Mouse (Mus musculus) E14TG2a.4 (cell line): ENCODE data around the gene Vmac.

Source experiments
- H3K27me3 ChIP-seq: 2 replicates; pipeline ENCODE4 v1.6.1; 2014; ENCODE audit warnings: low read length, control low read depth; ENCODE audit not compliant: insufficient read depth
- H3K36me3 ChIP-seq: 2 replicates; pipeline ENCODE4 v1.6.1; 2014; ENCODE audit warnings: low read length, control low read depth; ENCODE audit not compliant: insufficient read depth
- H3K4me1 ChIP-seq: replicated peaks from 2 replicates; pipeline ENCODE4 v1.6.1; 2014; ENCODE audit warnings: low read depth, low read length, control low read depth
- H3K4me3 ChIP-seq: replicated peaks from 2 replicates; pipeline ENCODE4 v1.5.1; 2014; ENCODE audit warnings: mild to moderate bottlenecking, low read length
- H3K9me3 ChIP-seq: 2 replicates; pipeline ENCODE4 v1.6.1; 2014; ENCODE audit warnings: low read length, control low read depth
- CTCF ChIP-seq: conservative IDR thresholded peaks from 2 replicates; pipeline ENCODE4 v1.5.1; 2014; ENCODE audit warnings: low read length
- NANOG ChIP-seq: IDR thresholded peaks from 2 replicates; pipeline ENCODE4 v1.6.1; 2014; ENCODE audit warnings: borderline replicate concordance, low read length, mixed read lengths
- POU5F1 ChIP-seq: IDR thresholded peaks from 2 replicates; pipeline ENCODE4 v1.6.1; 2014; ENCODE audit warnings: low read length, borderline replicate concordance

The Vmac gene

GRCm38 (mm10) chr17:56717363-56718058 is at the start of gene Vmac, which contains the start of gene Ndufa11:
Vmac (minus strand) TSS chr17:56718022.
Ndufa11 (plus strand) TSS chr17:56717767.
- Histone ChIP-seq H3K9me3 (no peaks in the 10 kb centered on the region), H3K4me1 (peaks cover 79% of the 10 kb centered on the region), H3K36me3 (peaks cover 70% of the 10 kb centered on the region), H3K27me3 (no peaks in the 10 kb centered on the region), H3K4me3 (peak within 1 kb of the TSS; percentile 96)
- TF ChIP-seq NANOG (no peak), POU5F1 (no peak), CTCF (no peak)

GRCm38 (mm10) chr17:56766631-56767405 is 49.0 kb upstream of the Vmac start:
- TF ChIP-seq CTCF (no peak), NANOG (no peak), POU5F1 (no peak)
- no peaks in the 10 kb centered on the region for H3K27me3 ChIP-seq
- peaks cover 67% of the 10 kb centered on the region for H3K4me1 ChIP-seq
- no peaks in the 10 kb centered on the region for H3K9me3 ChIP-seq
- H3K4me3 ChIP-seq, result peak overlapping the region; percentile 54
- peaks cover 49% of the 10 kb centered on the region for H3K36me3 ChIP-seq

DNA sequence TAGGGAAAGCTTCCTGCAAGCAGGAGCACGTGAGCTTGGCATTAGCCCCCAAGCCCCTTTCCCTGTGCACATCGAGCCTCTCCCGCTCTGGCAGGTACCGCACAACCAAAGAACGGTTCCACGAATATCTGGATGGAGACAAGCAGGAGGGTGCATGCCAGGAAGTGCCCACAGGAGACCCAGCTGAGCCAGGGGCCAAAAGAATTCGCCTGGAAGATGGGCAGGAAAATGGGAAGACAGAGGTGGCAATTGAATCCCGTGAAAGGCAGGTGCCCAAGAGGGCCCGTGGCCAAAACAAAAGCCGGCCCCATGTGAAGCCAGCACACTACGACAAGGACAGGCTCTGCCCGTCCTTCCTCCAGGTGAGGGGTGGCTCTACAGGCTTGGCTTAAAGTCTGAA is 47.6 kb upstream of the Vmac start:
- Histone ChIP-seq H3K4me3 (peak overlapping the region; percentile 92), H3K4me1 (peaks cover 68% of the 10 kb centered on the region), H3K27me3 (no peaks in the 10 kb centered on the region), H3K36me3 (peaks cover 46% of the 10 kb centered on the region), H3K9me3 (no peaks in the 10 kb centered on the region)
- no peak for TF ChIP-seq POU5F1
- no peak for TF ChIP-seq CTCF
- no peak for TF ChIP-seq NANOG

- no peaks in the 10 kb centered on the region for H3K9me3 ChIP-seq
- H3K36me3 ChIP-seq, result peaks cover 39% of the 10 kb centered on the region
- TF ChIP-seq POU5F1, result no peak
- TF ChIP-seq NANOG, result no peak
- TF ChIP-seq CTCF, result no peak
- peaks cover under 1% of the 10 kb centered on the region; the same call in 1 of the 2 replicates for H3K27me3 ChIP-seq
- H3K4me3 ChIP-seq, result peak within 1 kb of the TSS; percentile 92
- peaks cover 68% of the 10 kb centered on the region for H3K4me1 ChIP-seq
Measured at GRCm38 (mm10) chr17:56764474-56765354, 46.9 kb upstream of the Vmac start, which contains the start of gene Dus3l. Dus3l (plus strand) TSS chr17:56764757.

DNA sequence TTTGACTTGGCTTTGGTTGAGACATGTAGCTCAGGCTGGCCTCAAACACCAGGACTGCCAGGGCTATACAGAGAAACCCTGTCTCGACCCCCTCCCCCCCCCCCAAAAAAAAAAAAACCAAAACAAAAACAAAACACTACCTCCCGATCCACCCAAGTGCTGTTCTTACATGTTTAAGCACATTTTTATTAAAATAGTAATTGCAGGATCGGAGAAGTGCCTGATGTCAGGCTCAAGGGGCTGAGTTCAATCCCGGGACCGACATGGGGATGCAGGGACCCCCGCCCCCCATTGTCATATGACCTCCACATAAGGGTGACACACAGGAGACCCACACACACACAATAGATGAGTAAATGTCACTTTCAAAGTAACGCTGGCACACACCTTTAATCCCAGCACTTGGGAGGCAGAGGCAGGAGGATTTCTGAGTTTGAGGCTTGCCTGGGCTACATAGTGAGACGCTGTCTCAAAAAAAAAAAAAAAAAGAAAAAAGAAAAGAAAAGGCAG is 46.0 kb upstream of the Vmac start:
- Histone ChIP-seq H3K4me3 (peak overlapping the region; percentile 92), H3K9me3 (no peaks in the 10 kb centered on the region), H3K4me1 (peaks cover 64% of the 10 kb centered on the region), H3K36me3 (peaks cover 29% of the 10 kb centered on the region), H3K27me3 (peaks cover 2% of the 10 kb centered on the region; the same call in 1 of the 2 replicates)
- TF ChIP-seq NANOG (no peak), POU5F1 (no peak), CTCF (no peak)

DNA sequence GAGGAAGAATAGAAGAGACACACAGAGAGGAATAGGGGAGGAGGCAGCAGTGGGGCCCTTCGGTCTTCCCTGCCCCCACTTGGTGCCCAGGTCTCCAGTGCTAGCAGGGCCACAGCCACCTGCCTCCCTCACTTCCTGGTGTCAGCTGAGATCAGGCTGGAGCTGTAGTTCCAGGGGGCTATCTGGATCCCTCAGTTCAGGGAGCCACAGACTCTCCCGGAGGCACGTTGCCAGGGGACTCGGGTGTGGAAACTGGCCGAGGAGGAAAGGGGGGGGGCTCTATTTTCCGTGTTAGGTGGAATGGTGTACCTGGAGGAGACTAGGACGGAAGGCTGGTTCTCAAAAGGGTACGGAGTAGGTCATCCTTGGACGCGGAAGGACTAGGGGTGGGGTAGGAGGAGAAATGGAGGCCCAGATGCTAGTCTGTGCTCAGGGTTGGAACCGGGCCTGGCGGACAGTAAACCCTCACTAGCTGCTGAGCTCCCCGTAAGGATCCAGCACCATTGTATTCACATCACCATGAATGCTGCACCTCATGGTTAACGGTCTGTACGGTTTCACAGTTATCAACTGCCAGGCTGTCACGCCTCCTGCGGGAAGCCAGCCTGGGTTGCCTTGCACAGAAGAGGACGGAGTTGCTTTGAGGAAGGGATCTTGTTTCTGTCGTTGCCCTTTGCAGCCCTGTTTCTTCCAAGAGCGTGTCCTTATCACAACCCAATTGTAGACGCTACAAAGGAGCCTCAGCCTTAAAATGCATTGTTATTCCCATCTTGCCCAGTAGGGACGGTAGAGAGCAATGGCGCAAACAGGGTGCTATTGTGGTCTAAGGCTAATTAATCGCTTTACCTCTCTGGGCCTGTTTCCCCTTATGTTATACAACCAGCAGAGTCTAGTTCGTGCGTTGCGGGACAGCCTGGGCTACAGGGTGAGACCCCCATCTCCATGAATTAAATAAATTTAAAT is 45.2 kb upstream of the Vmac start:
- TF ChIP-seq CTCF (peak; percentile 100), POU5F1 (no peak), NANOG (no peak)
- Histone ChIP-seq H3K9me3 (no peaks in the 10 kb centered on the region), H3K4me1 (peaks cover 61% of the 10 kb centered on the region), H3K27me3 (peaks cover 2% of the 10 kb centered on the region; the same call in 1 of the 2 replicates), H3K4me3 (peak overlapping the region; percentile 75), H3K36me3 (peaks cover 22% of the 10 kb centered on the region)

DNA sequence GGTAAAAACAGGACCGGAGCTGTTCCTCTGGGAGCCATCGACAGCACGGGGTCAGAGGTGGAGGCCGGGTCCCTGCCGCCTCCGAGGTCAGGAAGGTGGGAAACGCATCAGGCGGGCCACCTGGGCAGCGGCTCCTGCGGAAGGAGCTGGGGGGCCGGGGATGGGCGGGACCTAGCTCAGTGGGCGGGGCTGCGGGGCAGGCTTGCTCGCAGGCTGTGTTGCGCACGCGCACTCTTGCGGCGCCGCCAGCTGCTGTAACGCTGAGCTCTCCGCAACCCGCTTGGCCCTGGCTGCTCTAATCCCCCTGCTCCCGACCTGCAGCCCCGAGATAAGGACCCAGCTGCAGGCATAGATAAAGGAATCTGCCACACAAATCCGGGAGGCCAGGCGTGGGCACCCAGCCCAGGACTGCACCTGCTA is 44.2 kb upstream of the Vmac start:
- peaks cover 57% of the 10 kb centered on the region for H3K4me1 ChIP-seq
- H3K9me3 ChIP-seq, result no peaks in the 10 kb centered on the region
- H3K4me3 ChIP-seq, result peak overlapping the region; percentile 75
- H3K36me3 ChIP-seq, result peaks cover 13% of the 10 kb centered on the region
- H3K27me3 ChIP-seq, result peaks cover 4% of the 10 kb centered on the region
- TF ChIP-seq POU5F1, result no peak
- no peak for TF ChIP-seq NANOG
- no peak for TF ChIP-seq CTCF
